Mouse (Mus musculus): ENCODE results near the gene Akirin1. TPM values are rescaled to one million over a fixed set of nuclear protein-coding genes. Genes with fewer than 3 reads are reported as not detected.

Gene Akirin1
- polyA plus RNA-seq (2012; rRNA removed), result 56.4 and 71.7 TPM in 2 replicates

DNA sequence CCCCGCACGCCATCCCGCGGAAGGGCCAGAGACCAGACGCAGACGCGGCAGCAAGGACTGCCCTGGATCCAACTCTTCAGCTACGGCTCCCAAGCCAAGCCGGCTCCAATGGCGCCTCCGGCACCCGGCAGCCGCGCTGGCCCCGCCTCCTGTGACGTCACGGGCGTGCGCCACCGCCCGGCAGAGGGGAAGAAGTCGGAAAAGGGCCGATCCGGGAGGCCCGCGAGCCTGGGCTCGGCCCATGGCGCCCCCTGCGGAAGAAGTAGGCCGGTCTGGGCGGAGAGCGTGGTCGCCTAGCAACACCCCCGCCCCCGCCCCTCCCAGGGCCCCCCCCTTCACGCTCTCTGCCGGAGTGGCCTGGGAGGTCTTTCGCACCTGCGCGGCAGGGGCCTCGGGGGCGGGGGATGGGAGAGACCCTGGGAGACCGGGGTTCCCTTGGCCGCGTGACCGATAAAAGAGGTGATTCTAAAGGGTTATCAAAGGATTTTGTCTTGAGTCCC, at the start of gene Akirin1:
Akirin1 (minus strand) TSS at position 194 of the 500 bp plus-strand sequence.
- H3K36me3 ChIP-seq (ENCODE audit: control insufficient read depth, insufficient read depth, low read length), result no peaks in the 10 kb centered on the region
- peak within 1 kb of the TSS; percentile 74 for H3K4me3 ChIP-seq (ENCODE audit: control insufficient read depth, insufficient read depth, low read length)
- DNase-seq, result peak; percentile 99
- 0% methylated on average over 45 of the region's 46 CpGs for WGBS
- 0 out of 2 replicates have a peak, but pooled peaks have one; percentile 49 for TF ChIP-seq CTCF (IDR thresholded peaks at IDR 0.05; ENCODE audit: borderline replicate concordance, control insufficient read depth, extremely low read depth, insufficient read depth, low read length, poor library complexity)
- TF ChIP-seq POLR2A (IDR thresholded peaks at IDR 0.05; ENCODE audit: control insufficient read depth, extremely low read depth, insufficient read depth, low read length, poor library complexity), result peak; percentile 88
- H3K27ac ChIP-seq (ENCODE audit: control insufficient read depth, insufficient read depth, low read length), result peak within 1 kb of the TSS; percentile 26; the same call in 1 of the 2 replicates
- H3K27me3 ChIP-seq (ENCODE audit: control insufficient read depth, insufficient read depth, low read length), result no peaks in the 10 kb centered on the region
- peaks cover 13% of the 10 kb centered on the region for H3K4me1 ChIP-seq (replicated peaks; ENCODE audit: control insufficient read depth, insufficient read depth, low read length)

DNA sequence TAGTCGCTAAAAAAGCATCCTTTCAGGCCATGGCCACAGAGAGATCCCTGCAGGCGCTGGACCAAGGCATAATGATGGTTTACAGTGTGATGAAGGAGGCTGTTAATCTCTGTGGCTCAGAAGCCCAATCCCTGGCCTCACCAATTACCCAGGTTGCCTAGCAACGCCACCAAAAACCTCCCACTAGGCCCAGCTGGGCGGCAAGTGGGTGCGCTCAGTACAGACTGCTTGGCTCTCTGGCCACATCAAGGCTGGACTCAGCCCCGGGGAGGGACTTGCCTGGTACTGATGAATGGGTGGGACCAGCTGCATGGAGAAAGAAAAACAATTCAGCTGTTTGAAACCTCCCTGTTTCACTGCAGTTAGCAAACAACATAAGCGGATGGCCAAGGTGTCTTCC, 47.7 kb upstream of the Akirin1 start:
- no peak for TF ChIP-seq POLR2A (IDR thresholded peaks at IDR 0.05; ENCODE audit: control insufficient read depth, extremely low read depth, insufficient read depth, low read length, poor library complexity)
- Histone ChIP-seq H3K27ac (ENCODE audit: control insufficient read depth, insufficient read depth, low read length) (no peak overlapping the region), H3K4me3 (ENCODE audit: control insufficient read depth, insufficient read depth, low read length) (no peak overlapping the region), H3K36me3 (ENCODE audit: control insufficient read depth, insufficient read depth, low read length) (no peaks in the 10 kb centered on the region), H3K27me3 (ENCODE audit: control insufficient read depth, insufficient read depth, low read length) (no peaks in the 10 kb centered on the region), H3K4me1 (replicated peaks; ENCODE audit: control insufficient read depth, insufficient read depth, low read length) (no peaks in the 10 kb centered on the region)
- 77% methylated on average over 7 of the region's 7 CpGs for WGBS
- DNase-seq, result no peak

DNA sequence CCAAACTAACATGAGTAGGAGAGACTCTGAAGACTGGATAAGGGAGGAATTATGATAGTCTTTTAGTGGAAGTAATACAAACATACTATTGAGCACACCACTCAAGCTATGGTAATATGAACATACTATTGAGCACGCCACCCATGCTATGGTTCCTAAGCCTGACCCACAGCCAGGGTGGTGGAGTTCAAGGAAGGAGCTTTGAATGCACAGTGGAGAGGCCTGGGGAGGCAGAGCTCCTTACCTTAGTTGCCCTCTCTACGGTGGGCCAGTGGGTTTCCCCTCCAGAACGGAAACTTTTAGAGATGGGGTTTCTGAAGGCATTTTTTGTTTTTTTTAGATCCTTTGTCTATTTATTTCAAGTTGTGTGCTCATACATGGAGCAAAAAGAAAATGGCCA, 47.3 kb upstream of the Akirin1 start:
- Histone ChIP-seq H3K36me3 (ENCODE audit: control insufficient read depth, insufficient read depth, low read length) (no peaks in the 10 kb centered on the region), H3K27me3 (ENCODE audit: control insufficient read depth, insufficient read depth, low read length) (no peaks in the 10 kb centered on the region), H3K4me3 (ENCODE audit: control insufficient read depth, insufficient read depth, low read length) (no peak overlapping the region), H3K4me1 (replicated peaks; ENCODE audit: control insufficient read depth, insufficient read depth, low read length) (no peaks in the 10 kb centered on the region), H3K27ac (ENCODE audit: control insufficient read depth, insufficient read depth, low read length) (no peak overlapping the region)
- DNase-seq, result no peak
- 92% methylated on average over 3 of the region's 3 CpGs for WGBS
- no peak for TF ChIP-seq CTCF (IDR thresholded peaks at IDR 0.05; ENCODE audit: borderline replicate concordance, control insufficient read depth, extremely low read depth, insufficient read depth, low read length, poor library complexity)
- TF ChIP-seq POLR2A (IDR thresholded peaks at IDR 0.05; ENCODE audit: control insufficient read depth, extremely low read depth, insufficient read depth, low read length, poor library complexity), result no peak

DNA sequence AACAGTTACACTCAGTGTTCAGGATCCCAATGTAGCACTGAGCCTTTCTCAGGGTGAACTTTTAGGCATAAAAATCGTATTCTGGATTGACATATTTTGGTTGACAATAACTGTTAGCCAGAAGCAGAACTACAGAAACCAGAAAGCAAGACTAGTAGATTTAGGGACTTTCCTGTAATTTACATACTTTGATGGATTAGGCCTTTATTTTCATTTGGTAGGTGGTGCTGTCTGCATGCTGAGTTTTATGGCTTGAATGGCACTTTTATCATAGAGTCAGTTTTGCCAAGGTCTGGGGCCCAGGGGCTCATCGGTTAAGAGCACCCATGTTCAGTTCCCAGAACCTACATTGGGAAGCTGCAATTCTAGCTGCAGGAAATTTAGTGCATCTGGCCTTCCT, 44.9 kb upstream of the Akirin1 start:
- Histone ChIP-seq H3K27ac (ENCODE audit: control insufficient read depth, insufficient read depth, low read length) (no peak overlapping the region), H3K4me3 (ENCODE audit: control insufficient read depth, insufficient read depth, low read length) (no peak overlapping the region), H3K36me3 (ENCODE audit: control insufficient read depth, insufficient read depth, low read length) (no peaks in the 10 kb centered on the region), H3K27me3 (ENCODE audit: control insufficient read depth, insufficient read depth, low read length) (no peaks in the 10 kb centered on the region), H3K4me1 (replicated peaks; ENCODE audit: control insufficient read depth, insufficient read depth, low read length) (no peaks in the 10 kb centered on the region)
- TF ChIP-seq CTCF (IDR thresholded peaks at IDR 0.05; ENCODE audit: borderline replicate concordance, control insufficient read depth, extremely low read depth, insufficient read depth, low read length, poor library complexity) (no peak), POLR2A (IDR thresholded peaks at IDR 0.05; ENCODE audit: control insufficient read depth, extremely low read depth, insufficient read depth, low read length, poor library complexity) (no peak)
- 59% methylated on average over 2 of the region's 2 CpGs for WGBS
- no peak for DNase-seq

DNA sequence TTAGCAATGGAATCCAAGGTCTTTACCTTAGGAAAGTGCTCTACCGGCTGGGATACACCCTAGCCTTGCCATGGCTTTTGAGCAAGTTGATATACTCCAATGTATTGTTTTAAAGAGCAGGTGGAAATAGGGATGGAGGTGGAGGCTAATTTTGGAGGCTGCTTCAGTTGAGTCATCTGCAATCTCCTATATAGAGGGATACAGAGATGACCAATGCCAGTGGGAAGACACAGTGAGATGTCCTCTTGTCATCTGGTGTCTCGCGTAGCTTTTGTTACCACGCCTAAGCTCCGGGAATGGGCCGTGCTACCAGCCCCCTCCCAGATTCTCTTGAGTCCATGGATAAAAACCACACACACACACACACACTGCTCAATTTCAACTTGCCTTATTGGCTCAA, 43.0 kb upstream of the Akirin1 start:
- TF ChIP-seq CTCF (IDR thresholded peaks at IDR 0.05; ENCODE audit: borderline replicate concordance, control insufficient read depth, extremely low read depth, insufficient read depth, low read length, poor library complexity) (no peak), POLR2A (IDR thresholded peaks at IDR 0.05; ENCODE audit: control insufficient read depth, extremely low read depth, insufficient read depth, low read length, poor library complexity) (no peak)
- no peak for DNase-seq
- Histone ChIP-seq H3K36me3 (ENCODE audit: control insufficient read depth, insufficient read depth, low read length) (no peaks in the 10 kb centered on the region), H3K27me3 (ENCODE audit: control insufficient read depth, insufficient read depth, low read length) (no peaks in the 10 kb centered on the region), H3K4me3 (ENCODE audit: control insufficient read depth, insufficient read depth, low read length) (no peak overlapping the region), H3K27ac (ENCODE audit: control insufficient read depth, insufficient read depth, low read length) (no peak overlapping the region), H3K4me1 (replicated peaks; ENCODE audit: control insufficient read depth, insufficient read depth, low read length) (no peaks in the 10 kb centered on the region)
- 95% methylated on average over 6 of the region's 6 CpGs for WGBS

DNA sequence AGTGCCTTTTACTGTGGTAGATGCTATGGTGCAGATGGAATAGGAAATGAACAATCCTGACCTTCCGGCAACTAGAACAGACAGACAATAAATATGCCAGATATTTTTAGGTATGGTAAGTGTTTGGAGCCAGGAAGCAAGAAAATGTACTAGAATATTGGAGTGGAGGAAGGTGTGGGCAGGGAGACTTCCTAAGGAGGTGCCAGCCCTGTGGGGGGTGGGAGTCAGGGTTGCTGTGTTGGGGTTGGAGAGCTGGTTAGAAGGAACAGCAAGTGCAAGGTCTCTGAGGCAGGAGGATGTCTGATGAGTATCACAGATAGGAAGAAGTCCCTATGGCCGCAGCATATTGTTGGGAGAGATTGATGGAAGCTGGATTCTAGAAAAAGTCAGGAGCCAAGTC, 42.5 kb upstream of the Akirin1 start:
- 71% methylated on average over 2 of the region's 2 CpGs for WGBS
- no peak for DNase-seq
- H3K4me1 ChIP-seq (replicated peaks; ENCODE audit: control insufficient read depth, insufficient read depth, low read length), result no peaks in the 10 kb centered on the region
- no peaks in the 10 kb centered on the region for H3K27me3 ChIP-seq (ENCODE audit: control insufficient read depth, insufficient read depth, low read length)
- H3K36me3 ChIP-seq (ENCODE audit: control insufficient read depth, insufficient read depth, low read length), result no peaks in the 10 kb centered on the region
- no peak overlapping the region for H3K27ac ChIP-seq (ENCODE audit: control insufficient read depth, insufficient read depth, low read length)
- no peak for TF ChIP-seq CTCF (IDR thresholded peaks at IDR 0.05; ENCODE audit: borderline replicate concordance, control insufficient read depth, extremely low read depth, insufficient read depth, low read length, poor library complexity)
- TF ChIP-seq POLR2A (IDR thresholded peaks at IDR 0.05; ENCODE audit: control insufficient read depth, extremely low read depth, insufficient read depth, low read length, poor library complexity), result no peak
- no peak overlapping the region for H3K4me3 ChIP-seq (ENCODE audit: control insufficient read depth, insufficient read depth, low read length)

Measured in thymus, adult 2 months (tissue).